Mouse (Mus musculus): ENCODE data around the gene Ccn1. TPM values are rescaled to one million over a fixed set of nuclear protein-coding genes. Genes with fewer than 3 reads are reported as not detected.

The Ccn1 gene
- total RNA-seq, 2 experiments from 2014 or later, result 3.1 to 19.7 TPM

DNA sequence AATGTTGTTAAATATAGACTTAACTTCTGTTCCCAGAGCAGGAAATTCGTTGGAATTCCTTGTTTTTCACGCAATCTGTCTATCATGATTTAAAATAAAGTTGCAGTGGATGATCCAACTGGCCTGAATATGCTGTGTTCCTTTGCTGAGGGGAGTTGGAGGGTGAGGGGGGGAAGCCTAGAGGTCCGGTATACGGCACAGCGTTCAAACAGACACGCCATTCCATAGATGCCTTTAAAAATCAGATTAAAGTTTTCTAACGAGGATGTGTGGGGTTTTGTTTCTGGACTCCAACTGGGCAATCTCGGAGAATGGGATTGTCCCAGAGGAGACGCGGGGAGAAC, 2.2 kb upstream of the Ccn1 start:
- intact Hi-C loops (cut with DNase I), result loop anchor here (2.0 to 5.0 kb wide), 2 partner anchors 107 to 180 kb away; partner anchors contain the start of gene Ddah1
- peak in 1 of 2 experiments; percentile 13 for DNase-seq (ENCODE audit: low spot score in 2 of 2)

DNA sequence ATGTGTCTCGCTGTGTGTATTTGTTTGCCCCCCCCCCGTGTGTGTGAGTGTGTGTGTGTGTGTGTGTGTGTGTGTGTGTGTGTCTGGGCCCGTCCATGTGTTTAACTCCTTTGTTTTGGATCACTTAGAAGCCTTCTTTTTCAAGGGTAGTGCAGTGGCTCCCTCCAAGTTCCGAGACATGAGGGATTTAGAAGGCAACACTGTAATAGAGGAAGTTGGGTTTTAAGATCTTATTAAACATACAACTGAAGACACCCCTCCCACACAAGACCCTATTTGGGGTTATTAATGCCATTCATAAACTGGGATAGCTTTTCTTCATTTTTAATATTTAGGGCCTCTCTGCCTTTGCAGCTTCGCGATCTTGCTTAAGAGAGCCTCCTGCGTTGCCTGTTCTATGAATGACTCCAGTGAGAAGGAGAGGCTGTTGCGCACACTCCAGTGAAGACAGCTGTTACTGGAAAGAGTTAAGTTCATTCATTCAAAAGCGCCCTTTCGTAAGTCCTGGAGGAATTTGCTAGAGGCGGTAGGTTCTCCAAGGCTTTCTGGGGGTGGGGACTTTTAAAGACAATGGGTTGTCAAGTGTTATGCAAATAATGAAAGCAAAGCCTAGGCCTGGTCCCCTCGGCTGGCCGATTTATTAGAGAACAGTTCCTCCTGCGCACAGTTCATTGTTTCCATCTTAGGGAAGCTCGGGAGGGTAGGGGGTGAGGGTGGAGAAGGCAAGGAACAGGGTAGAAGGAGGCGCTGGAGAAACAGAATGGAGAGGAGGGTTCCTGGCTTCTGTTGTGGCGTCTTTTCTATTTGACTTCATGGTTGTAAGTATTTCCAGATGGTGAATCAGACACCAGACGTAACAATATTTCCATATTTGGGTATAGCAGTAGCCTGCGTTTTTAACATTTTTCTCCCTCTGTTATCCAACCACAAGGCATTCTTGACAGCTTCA, 1.5 kb upstream of the Ccn1 start:
- DNase-seq (ENCODE audit: low spot score in 2 of 2), result peak in 1 of 2 experiments; percentile 13
- intact Hi-C loops (cut with DNase I), result loop anchor here (5.0 kb wide), 1 partner anchor 181 kb away; no protein-coding TSS in a partner anchor

DNA sequence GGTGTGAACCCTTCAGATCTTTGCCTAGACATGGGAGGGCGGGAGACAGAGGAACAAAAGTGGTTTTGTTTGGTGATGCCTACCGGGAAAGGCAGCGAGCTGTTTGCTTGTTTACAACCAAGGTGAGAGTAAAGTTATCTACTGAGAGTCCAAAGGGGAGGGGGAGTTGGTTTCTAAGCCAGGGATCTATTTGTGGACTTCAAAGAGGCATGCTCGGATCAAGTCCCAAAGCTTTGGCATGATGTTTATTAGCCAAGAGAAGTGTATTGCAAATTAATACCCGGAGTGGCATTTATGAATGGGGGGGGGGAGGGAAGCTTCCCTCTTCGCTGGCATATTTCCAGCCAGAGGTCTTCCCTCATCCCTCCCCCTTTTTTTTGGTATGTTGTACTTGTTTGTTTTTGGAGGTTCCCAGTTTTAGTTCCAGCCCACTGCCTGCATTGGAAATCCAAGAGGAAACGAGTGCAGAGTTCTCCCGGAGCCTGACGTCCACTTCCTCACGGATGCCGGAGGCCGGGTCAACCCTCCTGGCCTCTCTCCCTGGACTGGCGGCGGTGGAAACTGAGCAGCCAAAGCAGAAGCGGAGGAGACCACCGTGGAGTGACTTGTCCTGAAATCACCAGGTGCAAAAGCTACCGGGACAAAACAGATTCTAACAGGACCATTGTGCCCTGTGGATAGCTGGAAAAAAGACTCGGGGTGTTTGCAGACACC, 674 bp upstream of the Ccn1 start:
- no peak for DNase-seq (ENCODE audit: low spot score in 2 of 2)
- intact Hi-C loops (cut with DNase I), result loop anchor here (5.0 kb wide), 1 partner anchor 182 kb away; no protein-coding TSS in a partner anchor

DNA sequence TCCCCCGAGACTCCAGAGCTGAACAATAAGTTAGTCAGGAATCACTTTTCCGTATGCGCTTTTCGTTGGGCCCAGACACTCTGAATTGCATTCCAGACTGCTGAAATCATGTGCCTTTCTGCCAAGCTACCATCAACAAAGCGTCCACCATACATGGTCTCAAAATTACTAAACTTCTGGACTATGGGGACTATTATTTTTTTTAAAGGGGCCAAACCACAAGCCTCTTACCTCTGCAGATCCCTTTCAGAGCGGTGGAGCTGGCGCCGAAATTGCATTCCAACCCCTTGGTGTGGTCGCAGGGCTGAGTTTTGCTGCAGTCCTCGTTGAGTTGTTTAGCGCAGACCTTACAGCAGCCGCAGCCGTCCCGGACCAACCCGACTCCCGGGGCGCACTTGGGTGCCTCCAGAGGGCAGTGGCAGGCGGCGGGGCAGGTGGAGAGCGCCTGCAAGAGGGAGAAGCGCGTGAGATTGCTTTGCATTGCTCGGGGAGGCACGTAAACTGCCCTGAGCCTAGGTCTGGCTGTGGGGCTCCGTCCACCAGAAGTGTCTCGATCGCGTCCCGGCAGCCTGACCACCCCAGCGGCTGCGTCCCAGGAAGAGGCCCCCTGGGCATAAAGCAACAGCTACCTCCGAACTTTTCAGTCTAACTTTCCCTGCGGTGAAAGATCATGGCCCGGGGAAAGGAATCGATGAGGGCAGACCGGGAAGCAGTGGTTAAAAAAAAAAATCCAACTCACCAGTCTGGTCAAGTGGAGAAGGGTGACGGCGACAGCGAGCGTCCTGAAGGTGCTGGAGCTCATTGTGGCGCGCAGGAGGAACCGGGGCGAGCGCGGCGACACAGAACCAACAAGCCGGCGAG, 560 bp downstream of the Ccn1 start:
- intact Hi-C loops (cut with DNase I), result loop anchor here (10.0 kb wide), 1 partner anchor 256 kb away; no protein-coding TSS in a partner anchor
- DNase-seq (ENCODE audit: low spot score in 2 of 2), result peak; percentile 27 to 30

DNA sequence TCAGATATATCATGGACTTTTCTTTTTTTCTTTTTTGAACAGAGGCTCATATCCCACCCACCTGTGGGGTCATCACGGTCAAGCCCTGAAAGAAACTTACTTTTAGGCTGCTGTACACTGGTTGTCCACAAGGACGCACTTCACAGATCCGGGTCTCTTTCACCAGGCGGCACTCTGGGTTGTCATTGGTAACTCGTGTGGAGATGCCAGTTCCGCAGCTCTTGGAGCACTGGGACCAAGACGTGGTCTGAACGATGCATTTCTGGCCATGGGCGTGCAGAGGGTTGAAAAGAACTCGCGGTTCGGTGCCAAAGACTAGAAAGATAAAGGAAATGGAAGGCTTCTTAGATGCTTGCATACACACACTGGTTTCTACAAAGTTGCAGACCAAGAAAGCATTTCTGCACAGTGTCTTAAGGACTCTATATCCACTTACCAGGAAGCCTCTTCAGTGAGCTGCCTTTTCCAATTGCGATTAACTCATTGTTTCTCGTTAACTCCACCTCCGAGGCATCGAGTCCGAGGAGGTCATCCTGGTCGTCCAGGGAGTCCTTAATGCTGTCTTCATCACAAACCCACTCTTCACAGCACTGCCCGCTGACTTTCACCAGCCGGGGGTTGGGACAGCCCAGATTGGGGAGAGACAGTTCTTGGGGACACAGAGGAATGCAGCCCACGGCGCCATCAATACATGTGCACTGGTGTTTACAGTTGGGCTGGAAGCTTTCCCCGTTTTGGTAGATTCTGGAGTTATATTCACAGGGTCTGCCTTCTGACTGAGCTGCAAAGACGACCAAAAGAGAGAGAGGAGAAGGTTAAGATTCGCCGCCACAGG, 1.5 kb downstream of the Ccn1 start:
- no peak for DNase-seq (ENCODE audit: low spot score in 2 of 2)
- intact Hi-C loops (cut with DNase I), result loop anchor here (10.0 kb wide), 1 partner anchor 256 kb away; no protein-coding TSS in a partner anchor

DNA sequence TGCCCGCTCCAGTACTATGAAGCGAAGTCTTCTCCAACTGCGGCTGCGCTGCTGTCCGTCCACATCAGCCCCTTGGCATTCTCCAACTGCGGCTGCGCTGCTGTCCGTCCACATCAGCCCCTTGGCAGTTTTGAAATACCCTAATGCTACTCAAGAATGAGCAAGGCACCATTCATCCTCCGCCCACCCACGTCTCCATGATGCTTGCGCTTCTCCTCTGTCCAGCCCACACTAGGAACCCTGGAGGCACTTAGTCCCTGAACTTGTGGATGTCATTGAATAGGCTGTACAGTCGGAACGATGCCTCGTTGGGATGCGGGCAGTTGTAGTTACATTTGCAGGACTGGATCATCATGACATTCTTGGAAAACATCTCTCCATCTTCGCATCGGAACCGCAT, 2.4 kb downstream of the Ccn1 start:
- DNase-seq (ENCODE audit: low spot score in 2 of 2), result no peak
- intact Hi-C loops (cut with DNase I), result loop anchor here (10.0 kb wide), 1 partner anchor 257 kb away; no protein-coding TSS in a partner anchor

DNA sequence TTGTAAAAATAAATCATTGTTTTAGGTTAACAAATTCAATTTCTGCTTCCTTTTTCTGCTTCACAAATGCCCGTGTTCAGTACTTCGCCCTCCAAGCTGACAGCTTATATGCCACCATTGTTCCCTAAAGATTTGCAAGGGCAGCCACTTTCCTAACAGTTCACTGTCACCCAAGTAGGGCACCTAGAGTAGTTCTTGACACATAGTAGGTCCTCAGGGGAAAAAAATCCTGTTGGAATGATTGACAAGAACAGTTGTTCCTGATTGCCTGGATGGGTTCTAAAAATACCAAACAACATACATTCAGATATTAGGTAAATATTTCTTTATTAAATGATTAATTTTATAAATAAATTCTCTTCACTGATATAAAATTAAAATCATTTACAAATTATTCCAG, 3.1 kb downstream of the Ccn1 start:
- no peak for DNase-seq (ENCODE audit: low spot score in 2 of 2)
- intact Hi-C loops (cut with DNase I), result loop anchor here (10.0 kb wide), 1 partner anchor 258 kb away; no protein-coding TSS in a partner anchor

DNA sequence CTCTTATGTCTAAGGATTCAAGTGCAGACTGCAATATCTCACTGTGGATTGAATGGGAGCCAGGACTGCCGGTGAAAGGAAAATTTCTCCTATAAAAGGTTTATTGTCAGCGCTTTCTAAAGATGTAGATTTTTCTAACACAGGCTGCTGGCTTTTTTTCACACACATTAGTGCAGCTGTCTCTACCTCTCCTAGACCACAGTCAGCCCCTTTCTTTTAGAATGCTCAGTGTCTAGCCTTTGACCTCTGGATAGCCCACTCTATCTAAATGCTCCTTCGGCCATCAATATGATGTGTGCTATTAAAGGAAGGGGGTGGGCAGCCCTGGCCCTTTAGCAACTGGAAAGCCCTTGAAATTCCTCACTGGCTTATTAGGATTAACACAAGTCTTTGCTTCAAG, 3.8 kb downstream of the Ccn1 start:
- DNase-seq (ENCODE audit: low spot score in 2 of 2), result no peak
- intact Hi-C loops (cut with DNase I), result loop anchor here (10.0 kb wide), 1 partner anchor 259 kb away; no protein-coding TSS in a partner anchor

DNA sequence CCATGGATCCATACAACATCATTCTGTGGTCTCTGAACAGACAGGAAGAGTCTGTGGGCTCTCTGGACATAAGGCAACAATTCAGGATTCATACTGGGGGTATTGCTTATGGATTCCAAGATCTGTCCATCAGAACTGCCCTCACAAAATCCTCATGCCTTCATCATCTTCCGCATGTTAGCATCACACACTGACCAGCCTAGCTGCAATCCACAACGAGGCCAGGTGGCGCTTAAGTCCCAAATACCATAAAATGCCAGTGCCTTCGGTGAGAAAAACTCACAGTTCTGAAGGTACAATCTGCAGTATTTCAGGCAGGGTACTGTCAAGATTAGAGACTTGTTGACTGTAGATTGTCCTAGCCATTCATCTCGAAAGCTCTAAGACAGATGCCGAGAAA, 4.3 kb downstream of the Ccn1 start:
- intact Hi-C loops (cut with DNase I), result loop anchor here (10.0 kb wide), 1 partner anchor 259 kb away; no protein-coding TSS in a partner anchor

DNA sequence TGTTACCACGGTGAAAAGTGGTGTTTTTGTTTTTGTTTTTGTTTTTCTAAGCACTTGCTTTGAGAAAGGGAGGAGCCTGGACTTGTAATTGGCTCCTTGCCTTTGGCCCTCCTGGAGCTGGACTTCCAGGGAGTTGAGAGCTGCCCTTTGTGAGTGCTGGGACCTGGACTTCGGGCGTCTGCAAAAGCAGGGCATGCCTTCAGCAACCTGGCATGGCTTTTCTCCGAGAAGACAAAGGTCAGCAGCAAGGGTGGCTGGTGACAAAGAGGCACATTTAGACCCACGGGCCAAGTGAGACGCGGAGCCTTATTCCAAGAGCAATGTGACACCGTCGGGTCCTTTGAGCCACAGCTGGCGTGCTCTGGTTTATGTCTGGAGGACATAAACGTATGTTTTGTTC, 6.9 kb downstream of the Ccn1 start:
- intact Hi-C loops (cut with DNase I), result loop anchor here (10.0 kb wide), 1 partner anchor 262 kb away; no protein-coding TSS in a partner anchor
- no peak for DNase-seq (ENCODE audit: low spot score in 2 of 2)

More for the DNA sequence above, 4.3 kb downstream of the Ccn1 start:
- DNase-seq (ENCODE audit: low spot score in 2 of 2), result no peak

DNA sequence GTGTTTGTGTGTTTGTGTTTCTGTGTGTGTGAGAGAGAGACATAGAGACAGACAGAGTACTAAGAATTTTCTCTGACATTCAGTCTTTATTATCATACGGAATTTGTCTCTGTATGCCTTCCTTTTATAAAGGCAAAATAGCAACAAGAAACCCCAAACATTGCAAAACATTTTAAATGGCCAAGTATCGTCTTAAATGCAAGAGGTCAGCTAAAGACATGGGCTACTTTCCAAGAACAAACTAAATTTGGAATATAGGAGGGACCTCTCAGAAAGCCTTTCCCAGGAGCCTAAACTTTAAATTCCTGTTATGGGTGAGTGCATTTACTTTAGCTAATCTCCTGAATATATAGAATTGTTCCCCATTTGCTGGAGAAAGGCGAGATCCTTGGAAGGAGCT, 7.9 kb downstream of the Ccn1 start:
- intact Hi-C loops (cut with DNase I), result loop anchor here (10.0 kb wide), 1 partner anchor 263 kb away; no protein-coding TSS in a partner anchor
- no peak for DNase-seq (ENCODE audit: low spot score in 2 of 2)

DNA sequence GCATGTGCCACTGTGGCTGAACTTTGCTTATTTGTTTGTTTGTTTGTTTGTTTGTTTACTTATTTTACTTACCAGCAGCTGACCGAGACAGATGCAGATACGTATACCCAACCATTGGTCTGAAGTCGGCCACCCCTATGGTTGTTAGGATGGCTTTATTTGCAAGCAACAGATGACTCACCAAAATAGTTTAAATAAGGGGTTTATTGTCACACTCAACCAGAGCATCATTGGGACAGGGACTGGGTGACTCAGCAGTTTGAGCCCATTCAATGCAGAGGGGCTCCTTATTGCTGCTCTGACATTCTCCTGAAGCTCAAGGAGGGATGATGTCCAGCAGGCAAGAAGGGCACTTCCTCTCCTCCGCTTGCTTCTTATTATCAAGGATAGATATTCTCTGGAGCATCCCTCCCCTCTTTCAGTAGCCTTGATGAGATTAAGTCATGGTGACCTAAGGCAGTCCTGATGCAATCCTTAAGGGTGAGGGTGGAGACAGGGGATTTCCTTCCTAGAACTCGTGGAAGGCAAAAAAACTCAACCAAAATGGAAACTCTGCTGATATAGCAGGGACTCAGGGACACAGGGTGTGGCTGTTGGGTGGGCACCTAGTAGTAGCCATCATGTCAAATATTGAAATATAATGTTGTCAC, 8.6 kb downstream of the Ccn1 start:
- intact Hi-C loops (cut with DNase I), result loop anchor here (10.0 kb wide), 1 partner anchor 264 kb away; no protein-coding TSS in a partner anchor
- no peak for DNase-seq (ENCODE audit: low spot score in 2 of 2)

DNA sequence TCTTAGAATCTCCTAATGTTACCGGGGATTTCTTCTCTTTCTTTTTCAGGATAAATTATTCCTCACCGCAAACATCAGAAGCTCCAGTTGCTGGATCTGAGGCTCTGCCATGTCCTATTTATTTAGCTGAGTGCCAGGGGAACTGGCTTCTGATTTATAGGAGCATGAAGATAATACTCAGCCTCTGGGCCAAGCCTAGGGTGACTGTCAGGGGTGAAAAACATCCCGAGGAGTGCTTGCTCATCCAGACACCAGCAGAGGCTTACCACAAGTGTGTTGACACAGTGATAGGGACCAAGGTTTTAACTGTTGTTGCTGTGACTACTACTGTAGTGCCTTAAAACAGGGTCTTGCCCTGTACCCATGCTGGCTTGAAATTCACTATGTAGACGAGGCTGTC, 9.2 kb downstream of the Ccn1 start:
- no peak for DNase-seq (ENCODE audit: low spot score in 2 of 2)
- intact Hi-C loops (cut with DNase I), result loop anchor here (10.0 kb wide), 1 partner anchor 264 kb away; no protein-coding TSS in a partner anchor

DNA sequence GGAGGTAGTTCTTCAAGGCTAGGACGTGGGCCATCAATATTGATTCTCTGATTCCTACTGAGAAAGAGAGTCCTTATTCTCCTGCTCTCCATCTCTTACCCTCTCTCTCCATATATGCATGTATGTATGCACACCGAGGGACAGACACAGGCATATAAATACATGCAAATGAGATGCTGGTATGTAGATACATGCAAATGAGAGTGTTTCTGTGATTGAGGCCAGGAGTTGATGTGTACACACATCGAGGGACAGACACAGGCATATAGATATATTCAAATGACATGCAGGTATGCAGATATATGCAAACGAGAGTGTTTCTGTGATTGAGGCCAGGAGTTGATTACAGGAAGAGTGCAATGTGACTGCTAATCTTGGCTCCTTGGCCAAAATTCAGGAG, 9.6 kb downstream of the Ccn1 start:
- DNase-seq (ENCODE audit: low spot score in 2 of 2), result no peak
- intact Hi-C loops (cut with DNase I), result loop anchor here (10.0 kb wide), 1 partner anchor 265 kb away; no protein-coding TSS in a partner anchor

DNA sequence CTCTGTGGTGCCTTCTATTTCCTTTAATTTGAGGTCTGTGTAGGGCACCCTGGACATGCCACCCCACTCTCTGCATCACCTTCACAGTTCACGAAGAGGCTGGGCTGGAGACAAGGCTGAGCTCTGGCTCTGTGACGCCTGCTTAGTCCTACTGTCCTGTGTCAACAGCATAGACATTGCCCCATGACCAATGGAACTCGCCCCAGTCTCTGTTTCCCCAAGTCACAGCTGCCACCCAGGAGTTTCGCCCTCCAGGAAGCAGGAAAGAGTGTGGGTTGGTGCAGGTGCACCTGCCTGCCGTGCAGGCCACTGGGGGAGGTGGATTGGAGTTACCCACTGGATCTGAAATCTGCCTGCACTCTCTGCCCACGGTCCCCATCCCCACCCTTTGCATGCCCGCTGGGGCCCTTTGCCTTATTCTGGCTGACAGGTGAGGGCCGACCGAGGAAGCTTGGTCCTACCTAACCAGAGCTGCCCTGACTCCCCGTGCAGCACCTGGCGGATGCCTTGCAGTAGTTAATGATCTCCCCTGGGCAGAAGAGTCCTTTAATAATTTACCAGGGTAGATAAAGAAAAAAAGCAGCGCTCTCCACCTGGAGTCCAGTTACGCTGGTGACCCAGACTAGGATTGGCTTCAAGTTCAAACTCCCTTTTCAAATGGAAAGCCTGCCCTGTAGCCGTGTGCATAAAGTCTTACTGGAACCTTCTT, 15.6 kb downstream of the Ccn1 start:
- no peak for DNase-seq (ENCODE audit: low spot score in 2 of 2)
- intact Hi-C loops (cut with DNase I), result no loop called here

DNA sequence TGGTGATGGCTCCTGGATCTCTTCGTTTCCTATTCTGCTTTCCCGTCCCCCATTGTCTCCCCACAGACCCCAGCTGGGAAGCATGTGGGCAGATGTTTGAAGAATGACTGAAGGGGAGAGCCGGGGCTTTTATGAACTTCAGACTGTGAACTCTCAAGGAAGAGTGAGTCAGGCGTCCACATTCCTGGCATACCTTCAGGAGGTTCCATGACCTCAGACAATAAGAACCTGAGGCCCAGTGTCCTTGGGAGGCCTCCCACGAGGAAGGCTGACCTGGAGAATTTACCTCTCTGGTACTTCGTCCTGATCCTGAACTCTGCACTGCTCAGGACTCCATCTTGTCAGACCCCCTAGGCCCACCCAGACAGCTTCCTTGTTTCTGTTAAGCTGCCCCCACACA, 16.9 kb downstream of the Ccn1 start:
- intact Hi-C loops (cut with DNase I), result no loop called here

DNA sequence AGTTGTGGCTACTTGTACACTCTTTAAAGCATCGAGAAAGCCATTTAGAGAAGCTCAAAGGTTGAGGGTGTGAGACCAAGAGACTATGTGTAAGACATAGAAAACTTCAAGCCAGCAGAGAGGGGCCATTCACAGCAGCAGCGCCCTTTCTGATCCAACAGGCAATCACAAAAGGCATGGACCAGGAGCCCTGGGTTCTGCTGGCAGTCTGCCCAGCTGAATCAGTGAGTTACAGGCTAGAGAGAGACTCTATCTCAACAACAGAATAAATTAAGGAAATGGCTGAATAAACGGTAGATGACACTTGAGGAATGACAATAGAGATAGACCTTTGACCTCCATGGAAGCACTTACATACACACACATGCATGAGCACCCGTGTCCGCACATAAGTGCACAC, 21.1 kb downstream of the Ccn1 start:
- no peak for DNase-seq (ENCODE audit: low spot score in 2 of 2)
- intact Hi-C loops (cut with DNase I), result no loop called here

More for the DNA sequence above, 16.9 kb downstream of the Ccn1 start:
- DNase-seq (ENCODE audit: low spot score in 2 of 2), result no peak

Data from left cerebral cortex, postnatal 36 days (tissue).